Mouse (Mus musculus) bone marrow, adult 2 months (tissue): ENCODE results near the gene Fdx1.

ENCODE experiments used
- CTCF ChIP-seq: fragments of 200-500 bp; IDR thresholded peaks from 2 replicates; pipeline ENCODE4 v1.5.1; 2011; ENCODE audit warnings: low read length, control low read depth; ENCODE audit not compliant: control insufficient read depth, insufficient read depth
- POLR2A ChIP-seq: fragments of 200-500 bp; IDR thresholded peaks from 2 replicates; pipeline ENCODE4 v1.6.1; 2011; ENCODE audit warnings: low read depth, mild to moderate bottlenecking, control low read depth, low read length, borderline replicate concordance; ENCODE audit not compliant: control insufficient read depth

GRCm38 (mm10) chr9:51950225-51950624 is 13.1 kb downstream of the Fdx1 start:
- TF ChIP-seq CTCF = no peak
- no peak for TF ChIP-seq POLR2A
